Mouse (Mus musculus) hindbrain, embryonic 14.5 days (tissue): ENCODE measurements at regions not wholly inside any gene's neighbourhood (a gene's known extent, or its start where the extent isn't known, plus 50 kb on each side); places are given as distances from the start of the nearest gene placed in this dataset.

Source experiments
- ATAC-seq: fragments of 200-750 bp; cut with Nextera tagmentation; 2 replicates; pipeline ENCODE4 v1.8.0; 2017; ENCODE audit warnings: moderate number of reproducible peaks, mild to moderate bottlenecking, moderate TSS enrichment, moderate library complexity; ENCODE audit not compliant: low FRiP score
- DNase-seq: peaks from one replicate; pipeline ENCODE4 v3.0.0-alpha.2; 2015; ENCODE audit warnings: low spot score
- H3K27ac ChIP-seq: fragments of 300-500 bp; sonication (generic); 2 replicates; pipeline ENCODE4 v1.5.1; 2014; ENCODE audit warnings: mild to moderate bottlenecking, moderate library complexity
- H3K27me3 ChIP-seq: fragments of 300-500 bp; sonication (generic); 2 replicates; pipeline ENCODE4 v1.6.1; 2014; ENCODE audit warnings: mild to moderate bottlenecking, low read length, mixed read lengths; ENCODE audit not compliant: control insufficient read depth, insufficient read depth
- H3K36me3 ChIP-seq: fragments of 300-500 bp; sonication (generic); replicated peaks from 2 replicates; pipeline ENCODE4 v1.6.1; 2014; ENCODE audit not compliant: control insufficient read depth, insufficient read depth
- H3K4me1 ChIP-seq: fragments of 300-500 bp; sonication (generic); replicated peaks from 2 replicates; pipeline ENCODE4 v1.6.1; 2014; ENCODE audit warnings: antibody characterized with exemption, low read length, mixed read lengths; ENCODE audit not compliant: control insufficient read depth, insufficient read depth
- H3K4me2 ChIP-seq: fragments of 300-500 bp; sonication (generic); replicated peaks from 2 replicates; pipeline ENCODE4 v1.6.1; 2014; ENCODE audit warnings: mild to moderate bottlenecking, moderate library complexity
- H3K4me3 ChIP-seq: fragments of 300-500 bp; sonication (generic); replicated peaks from 2 replicates; pipeline ENCODE4 v1.5.1; 2014; ENCODE audit warnings: mild to moderate bottlenecking, low read length
- H3K9ac ChIP-seq: fragments of 300-500 bp; sonication (generic); 2 replicates; pipeline ENCODE4 v1.6.1; 2014
- H3K9me3 ChIP-seq: fragments of 300-500 bp; sonication (generic); 2 replicates; pipeline ENCODE4 v1.6.1; 2016; ENCODE audit warnings: low read length; ENCODE audit not compliant: control insufficient read depth
- WGBS: fragments of 180-500 bp; shearing (Covaris S2); extraction: QIAGEN DNeasy Blood & Tissue Kit; methylation state at CpG from one replicate; pipeline ENCODE4 v1.1.7; 2014; 5-methylcytosine and 5-hydroxymethylcytosine counted together

DNA sequence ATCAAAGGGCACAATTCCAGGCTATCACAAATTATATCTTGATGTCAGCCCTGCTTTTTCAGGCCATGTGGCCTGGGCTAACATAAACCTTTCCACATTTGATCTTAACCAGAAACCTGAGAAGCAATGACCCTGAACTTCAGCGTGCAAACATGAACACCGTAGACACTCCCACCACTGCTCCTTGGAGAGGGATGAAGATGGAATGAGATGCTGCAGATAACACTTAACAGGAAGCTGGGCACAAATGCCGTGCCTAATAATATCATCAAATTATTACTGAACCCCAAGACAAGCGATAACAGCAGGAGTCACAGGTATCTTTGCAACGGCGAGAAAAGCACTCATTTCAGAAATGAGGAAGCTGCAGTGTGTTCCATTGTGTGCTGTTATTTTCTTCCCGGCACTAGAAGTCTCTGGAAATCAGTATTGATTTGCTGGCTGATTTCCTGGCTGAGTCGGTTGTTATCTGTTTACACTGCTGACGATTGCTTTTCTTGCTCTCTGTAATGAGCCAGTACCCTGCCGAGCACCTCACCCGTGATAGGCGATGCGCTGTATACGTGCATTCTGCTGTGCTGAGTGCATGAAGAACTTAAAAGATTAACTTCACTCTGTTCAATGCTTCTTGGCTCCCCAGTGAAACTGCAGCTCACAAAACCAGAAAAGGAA, 91.0 kb downstream of the Gm21962 start:
- H3K27ac ChIP-seq = peak overlapping the region; percentile 3; the same call in 1 of the 2 replicates
- no peaks in the 10 kb centered on the region for H3K9me3 ChIP-seq
- 63% methylated on average over 14 of the region's 14 CpGs for WGBS
- H3K36me3 ChIP-seq = no peaks in the 10 kb centered on the region
- DNase-seq (no peak), ATAC-seq (peak; percentile 71; the same call in 1 of the 2 replicates)
- no peaks in the 10 kb centered on the region for H3K27me3 ChIP-seq
- no peak overlapping the region for H3K4me3 ChIP-seq
- peak overlapping the region; percentile 10; the same call in 1 of the 2 replicates for H3K4me2 ChIP-seq
- no peaks in the 10 kb centered on the region for H3K4me1 ChIP-seq
- no peak overlapping the region for H3K9ac ChIP-seq

DNA sequence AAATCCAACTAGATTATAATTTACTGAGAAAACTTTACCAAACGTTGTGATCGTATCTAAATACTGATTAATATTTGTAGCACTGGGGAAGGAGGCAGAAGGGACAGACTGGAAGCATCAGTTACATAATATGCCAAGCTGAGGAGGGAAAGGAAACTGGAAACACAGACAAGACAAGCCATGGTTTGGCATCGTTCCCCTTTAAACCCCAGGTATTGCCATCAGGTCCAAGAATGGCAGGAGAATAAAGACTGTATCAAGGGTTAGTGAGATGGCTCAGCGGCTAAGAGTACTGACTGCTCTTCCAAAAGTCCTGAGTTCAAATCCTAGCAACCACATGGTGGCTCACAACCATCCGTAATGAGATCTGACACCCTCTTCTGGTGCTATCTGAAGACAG, 92.1 kb downstream of the Gm21962 start:
- Histone ChIP-seq H3K27ac (no peak overlapping the region), H3K27me3 (no peaks in the 10 kb centered on the region), H3K4me3 (no peak overlapping the region), H3K4me1 (no peaks in the 10 kb centered on the region), H3K9me3 (no peaks in the 10 kb centered on the region), H3K36me3 (no peaks in the 10 kb centered on the region), H3K9ac (no peak overlapping the region), H3K4me2 (no peak overlapping the region)
- DNase-seq = no peak
- no peak for ATAC-seq
- 94% methylated on average over 5 of the region's 5 CpGs for WGBS

DNA sequence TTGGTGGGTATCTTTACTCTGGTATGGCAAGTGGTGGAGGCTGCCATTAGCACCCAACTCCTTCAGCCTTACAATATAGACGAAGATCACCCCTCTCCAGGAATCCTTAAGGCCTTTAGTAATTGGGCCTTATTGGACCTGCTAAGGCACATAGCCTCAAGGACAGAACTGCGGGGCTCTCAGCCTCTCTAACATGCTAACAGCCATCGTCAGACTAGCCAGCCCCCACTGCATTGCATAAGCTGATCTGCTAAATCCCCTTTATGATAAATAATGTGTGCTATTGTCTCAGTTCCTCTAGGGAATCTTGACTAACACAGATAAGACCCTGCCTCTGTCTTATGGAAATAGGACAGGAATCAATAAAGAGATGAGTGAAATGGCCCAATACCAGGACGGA, 95.7 kb upstream of the H2afz start:
- Histone ChIP-seq H3K4me3 (no peak overlapping the region), H3K27ac (no peak overlapping the region), H3K36me3 (no peaks in the 10 kb centered on the region), H3K9ac (no peak overlapping the region), H3K4me2 (no peak overlapping the region), H3K9me3 (no peaks in the 10 kb centered on the region), H3K4me1 (no peaks in the 10 kb centered on the region), H3K27me3 (no peaks in the 10 kb centered on the region)
- WGBS = 72% methylated on average over 4 of the region's 4 CpGs
- ATAC-seq (no peak), DNase-seq (no peak)

DNA sequence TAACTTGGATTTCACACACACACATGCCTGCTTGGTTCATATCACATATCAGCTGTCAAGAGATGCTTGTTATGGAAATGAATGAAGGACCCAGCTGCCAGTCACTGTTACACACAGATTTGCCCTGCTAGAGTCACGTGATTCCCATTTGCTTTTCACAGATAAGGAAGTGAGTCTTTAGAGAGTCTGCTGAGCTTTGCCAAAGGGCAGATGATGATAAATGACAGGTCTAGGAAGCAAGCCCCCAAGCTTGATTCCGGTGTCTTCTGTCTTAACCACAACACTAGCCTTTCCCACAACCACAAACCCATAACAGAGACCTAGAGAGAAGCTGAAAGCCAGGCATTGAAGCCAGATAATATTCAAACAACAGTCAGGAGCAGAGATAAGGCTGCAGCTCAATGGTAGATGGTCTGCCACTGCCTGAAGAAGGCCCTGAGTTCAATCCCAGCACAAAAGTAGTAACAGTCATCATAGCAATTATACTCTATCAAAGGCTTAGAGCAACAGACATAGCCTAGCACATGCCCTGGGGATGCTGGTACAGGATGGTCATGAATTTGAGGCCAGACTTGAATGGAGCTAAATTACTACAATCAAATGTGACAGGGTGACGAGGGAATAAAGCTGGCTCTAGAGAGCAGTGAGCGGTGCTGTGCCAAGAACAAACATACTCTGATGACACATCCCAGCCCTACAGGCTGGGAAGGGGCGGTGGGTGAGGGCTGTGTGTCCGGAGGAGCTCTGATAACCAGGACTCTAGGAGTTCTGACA, 89.0 kb upstream of the H2afz start:
- no peaks in the 10 kb centered on the region for H3K36me3 ChIP-seq
- H3K27me3 ChIP-seq = no peaks in the 10 kb centered on the region
- H3K9ac ChIP-seq = no peak overlapping the region
- no peak overlapping the region for H3K4me3 ChIP-seq
- peak; percentile 37; the same call in 1 of the 2 replicates for ATAC-seq
- no peak overlapping the region for H3K4me2 ChIP-seq
- DNase-seq = no peak
- H3K4me1 ChIP-seq = no peaks in the 10 kb centered on the region; the same call in 1 of the 2 replicates
- WGBS = 61% methylated on average over 6 of the region's 6 CpGs
- no peaks in the 10 kb centered on the region for H3K9me3 ChIP-seq
- H3K27ac ChIP-seq = no peak overlapping the region

DNA sequence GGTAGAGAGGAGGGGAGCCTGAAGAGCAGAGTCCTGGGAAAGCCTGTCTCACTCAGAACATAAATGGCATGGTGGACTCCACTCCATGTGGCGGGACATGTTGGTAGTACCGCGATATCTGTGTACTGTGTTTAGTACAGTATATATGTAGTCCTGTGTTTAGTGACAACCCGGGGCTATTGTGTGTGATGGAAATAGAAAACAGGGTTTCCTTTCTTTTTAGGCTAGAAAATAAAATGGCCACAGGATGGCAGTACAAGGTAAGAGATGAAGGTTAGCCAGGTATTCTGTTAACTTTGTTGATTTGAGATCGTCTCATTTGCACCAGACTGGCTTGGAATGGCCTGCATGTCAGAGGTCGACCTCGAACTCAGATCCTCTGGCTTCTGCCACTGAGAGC, 86.2 kb upstream of the H2afz start:
- Histone ChIP-seq H3K27me3 (no peaks in the 10 kb centered on the region), H3K4me3 (no peak overlapping the region), H3K4me1 (no peaks in the 10 kb centered on the region; the same call in 1 of the 2 replicates), H3K36me3 (no peaks in the 10 kb centered on the region), H3K9ac (no peak overlapping the region), H3K27ac (no peak overlapping the region), H3K9me3 (no peaks in the 10 kb centered on the region), H3K4me2 (peak overlapping the region; percentile 9)
- 38% methylated on average over 7 of the region's 7 CpGs for WGBS
- DNase-seq = peak; percentile 78
- peak; percentile 49; the same call in 1 of the 2 replicates for ATAC-seq

DNA sequence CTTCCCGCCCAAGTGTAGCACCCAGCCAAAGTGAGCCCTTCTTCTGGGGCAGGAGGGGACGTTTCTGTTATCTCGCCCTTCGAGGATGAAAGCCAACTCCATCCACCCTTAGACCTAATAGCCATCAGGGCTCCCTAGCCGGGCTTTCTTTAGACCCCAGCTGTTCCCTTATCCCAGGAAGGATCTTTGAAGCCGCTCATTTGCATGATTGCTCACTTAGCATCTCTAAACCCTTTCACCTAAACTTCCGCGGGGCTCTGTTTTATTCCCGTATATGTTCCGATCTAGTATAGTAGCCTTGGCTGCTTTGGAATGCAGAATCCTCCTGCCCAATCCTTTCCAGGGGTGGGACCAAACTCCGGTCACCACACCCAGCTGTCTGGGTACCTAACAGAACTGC, 84.3 kb upstream of the H2afz start:
- Histone ChIP-seq H3K4me3 (no peak overlapping the region), H3K4me2 (peak overlapping the region; percentile 33), H3K4me1 (peaks cover 13% of the 10 kb centered on the region), H3K27me3 (no peaks in the 10 kb centered on the region), H3K27ac (no peak overlapping the region), H3K9ac (no peak overlapping the region), H3K9me3 (no peaks in the 10 kb centered on the region), H3K36me3 (no peaks in the 10 kb centered on the region)
- no peak for DNase-seq
- no peak for ATAC-seq
- WGBS = 6% methylated on average over 11 of the region's 11 CpGs

DNA sequence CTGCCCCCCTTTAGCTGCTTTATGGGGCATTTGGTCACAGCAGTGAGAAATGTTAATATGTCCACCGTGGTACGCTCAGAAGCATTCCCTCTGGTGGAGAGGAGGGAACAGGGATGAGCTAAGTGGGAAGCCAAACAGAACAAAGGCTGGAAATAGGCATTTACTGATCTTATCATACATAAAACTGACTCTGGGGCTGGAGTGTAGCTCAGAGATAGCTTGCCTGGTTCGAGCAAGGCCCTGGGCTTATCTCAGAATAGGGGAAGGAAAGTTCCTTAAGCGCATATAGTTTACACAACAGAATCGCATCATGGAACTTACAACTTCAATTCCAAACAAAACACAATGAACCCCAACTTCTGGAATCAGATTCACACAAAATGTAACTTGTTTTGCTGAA, 81.5 kb upstream of the H2afz start:
- no peak for ATAC-seq

DNA sequence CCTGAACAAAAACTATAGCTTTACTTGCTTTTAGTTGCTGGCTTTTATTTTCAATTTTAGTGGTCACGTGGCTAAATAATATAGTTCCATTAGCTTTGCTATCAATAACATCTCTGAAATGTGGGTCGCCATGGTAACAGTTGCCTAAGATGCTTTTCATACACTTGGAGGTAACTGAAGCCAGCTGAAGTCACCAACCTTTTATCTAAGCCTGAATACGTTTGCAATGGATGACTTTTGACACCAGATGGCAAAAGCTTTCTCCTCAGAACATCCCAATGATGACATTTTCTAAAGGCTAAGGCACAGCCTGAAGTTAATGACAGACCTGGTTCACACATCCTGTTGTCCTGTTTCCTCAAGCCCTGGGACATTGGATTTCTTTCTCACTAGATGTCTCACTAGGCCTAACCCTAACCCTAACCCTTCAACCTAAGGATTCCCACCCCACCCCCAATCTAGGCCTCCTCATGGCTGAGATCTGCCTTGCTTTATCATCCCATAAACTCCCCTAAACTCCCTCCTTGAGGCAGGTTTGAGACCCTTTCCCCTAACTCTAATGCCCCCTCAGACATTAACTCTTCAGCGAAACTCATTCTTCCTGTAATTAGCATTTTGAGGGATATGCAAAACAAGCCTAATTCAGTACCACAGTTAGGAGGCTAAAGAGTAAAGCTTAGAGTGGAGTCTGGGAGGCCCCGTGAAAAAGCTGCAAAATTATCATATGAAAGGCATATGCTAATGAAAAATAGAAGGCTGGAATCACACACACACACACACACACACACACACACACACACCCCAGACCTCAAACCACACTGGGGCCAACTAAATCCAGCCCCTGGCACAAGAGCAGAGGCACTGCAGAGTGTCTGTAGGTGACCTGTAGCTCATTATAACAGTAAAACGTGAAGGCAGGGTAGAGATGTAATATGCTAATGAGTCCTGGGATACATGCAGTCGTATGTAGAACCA, 80.1 kb upstream of the H2afz start:
- no peak overlapping the region for H3K9ac ChIP-seq
- H3K9me3 ChIP-seq = no peaks in the 10 kb centered on the region
- no peak overlapping the region for H3K4me3 ChIP-seq
- no peak overlapping the region for H3K27ac ChIP-seq
- H3K4me1 ChIP-seq = peaks cover 16% of the 10 kb centered on the region
- no peaks in the 10 kb centered on the region for H3K36me3 ChIP-seq
- 24% methylated on average over 7 of the region's 7 CpGs for WGBS
- DNase-seq (peak; percentile 55), ATAC-seq (peak; percentile 69; the same call in 1 of the 2 replicates)
- H3K4me2 ChIP-seq = 0 out of 2 replicates have a peak overlapping the region, but pooled peaks have one; percentile 1
- no peaks in the 10 kb centered on the region for H3K27me3 ChIP-seq

More for the DNA sequence above, 81.5 kb upstream of the H2afz start:
- Histone ChIP-seq H3K4me3 (no peak overlapping the region), H3K9me3 (no peaks in the 10 kb centered on the region), H3K9ac (no peak overlapping the region), H3K4me2 (no peak overlapping the region), H3K36me3 (no peaks in the 10 kb centered on the region), H3K27ac (no peak overlapping the region), H3K4me1 (peaks cover 16% of the 10 kb centered on the region), H3K27me3 (no peaks in the 10 kb centered on the region)
- DNase-seq = no peak
- 79% methylated on average over 5 of the region's 5 CpGs for WGBS

DNA sequence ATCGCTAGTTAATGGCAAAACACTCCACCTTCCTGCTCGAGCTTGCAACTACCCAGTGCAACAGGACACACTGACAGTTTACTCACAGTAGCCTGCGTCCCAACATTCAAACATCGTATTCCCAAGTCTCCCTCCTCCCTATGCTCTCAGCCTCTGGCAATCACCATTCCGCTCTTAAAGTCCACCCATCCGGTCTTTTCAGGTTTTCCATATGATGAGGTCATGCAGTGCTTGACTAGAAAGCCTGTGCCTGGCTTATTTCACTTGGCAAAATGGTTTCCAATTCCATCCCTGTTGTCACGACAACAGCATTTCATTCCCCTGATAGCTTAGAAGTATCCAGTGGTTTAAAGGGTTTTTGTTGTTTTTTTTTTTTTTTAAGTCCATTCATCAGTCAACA, 79.1 kb upstream of the H2afz start:
- no peak overlapping the region for H3K4me3 ChIP-seq
- no peaks in the 10 kb centered on the region for H3K27me3 ChIP-seq
- no peak overlapping the region for H3K9ac ChIP-seq
- DNase-seq (no peak), ATAC-seq (peak; percentile 50; the same call in 1 of the 2 replicates)
- no peak overlapping the region for H3K27ac ChIP-seq
- WGBS = 28% methylated on average over 7 of the region's 7 CpGs
- 0 out of 2 replicates have a peak overlapping the region, but pooled peaks have one; percentile 1 for H3K4me2 ChIP-seq
- no peaks in the 10 kb centered on the region for H3K36me3 ChIP-seq
- H3K4me1 ChIP-seq = peaks cover 16% of the 10 kb centered on the region
- H3K9me3 ChIP-seq = no peaks in the 10 kb centered on the region
